Mouse (Mus musculus) lung, postnatal 10 days (tissue): ENCODE results near the gene St6galnac3.

Experiments
- DNase-seq: peaks from one replicate; pipeline ENCODE4 v3.0.0; 2021

The St6galnac3 gene

DNA sequence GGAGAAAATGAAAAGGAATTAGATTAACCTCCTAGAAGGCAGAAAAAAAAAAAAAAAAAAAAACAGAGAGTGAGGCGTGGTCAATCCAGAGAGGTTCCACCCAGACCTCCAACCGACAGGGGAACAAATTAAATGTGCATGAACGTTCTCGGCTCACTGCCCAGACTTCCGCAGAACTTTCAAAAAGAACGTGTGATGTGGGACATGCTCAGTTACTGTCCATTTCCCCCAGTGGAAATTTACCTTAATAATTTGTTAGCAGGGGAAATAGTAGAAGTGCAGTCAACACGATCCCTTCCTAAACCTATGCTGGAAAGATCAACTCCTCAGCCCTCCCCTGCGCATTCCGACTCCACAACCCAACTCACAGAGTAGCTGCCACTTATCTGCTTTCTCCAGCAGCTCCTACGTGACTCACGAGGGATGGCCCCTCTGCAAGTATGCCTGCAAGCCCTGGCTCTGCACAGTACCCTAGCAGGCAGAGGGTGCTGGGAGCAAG, 35.1 kb downstream of the St6galnac3 start:
- peak; percentile 52 for DNase-seq

DNA sequence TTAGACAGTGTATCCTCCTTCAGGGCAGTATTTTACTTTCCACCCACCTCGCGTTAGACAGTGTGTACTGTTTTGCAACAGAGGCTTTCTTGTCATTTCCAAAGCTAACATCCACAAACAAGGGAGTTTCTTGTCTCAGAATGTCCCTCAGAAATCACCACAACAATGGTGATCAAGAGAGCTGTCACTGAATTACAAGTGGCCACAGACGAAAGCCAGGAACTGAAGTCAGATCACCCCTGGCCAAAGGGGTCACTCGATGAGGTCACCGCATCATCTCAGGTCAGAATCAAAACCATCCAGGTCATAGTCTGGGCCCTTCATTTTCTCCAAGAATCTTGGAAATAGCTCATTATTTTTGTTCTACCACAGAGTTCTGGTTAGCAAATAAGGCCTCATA, 37.1 kb downstream of the St6galnac3 start:
- DNase-seq = no peak

DNA sequence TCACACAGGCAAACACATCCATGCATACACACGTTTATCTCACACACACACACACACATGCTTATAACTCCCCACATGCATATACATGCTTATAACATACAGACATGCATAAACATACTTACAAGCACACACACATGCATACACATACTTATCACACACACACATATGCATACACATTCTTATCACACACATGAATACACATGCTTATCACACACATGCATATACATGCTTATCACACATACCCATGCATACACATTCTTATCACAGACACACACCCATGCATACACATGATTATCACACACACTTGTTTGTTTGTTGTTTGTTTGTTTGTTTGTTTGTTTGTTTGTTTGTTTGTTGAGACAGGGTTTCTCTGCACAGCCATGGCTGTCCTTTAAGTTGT, 40.1 kb downstream of the St6galnac3 start:
- DNase-seq = no peak

DNA sequence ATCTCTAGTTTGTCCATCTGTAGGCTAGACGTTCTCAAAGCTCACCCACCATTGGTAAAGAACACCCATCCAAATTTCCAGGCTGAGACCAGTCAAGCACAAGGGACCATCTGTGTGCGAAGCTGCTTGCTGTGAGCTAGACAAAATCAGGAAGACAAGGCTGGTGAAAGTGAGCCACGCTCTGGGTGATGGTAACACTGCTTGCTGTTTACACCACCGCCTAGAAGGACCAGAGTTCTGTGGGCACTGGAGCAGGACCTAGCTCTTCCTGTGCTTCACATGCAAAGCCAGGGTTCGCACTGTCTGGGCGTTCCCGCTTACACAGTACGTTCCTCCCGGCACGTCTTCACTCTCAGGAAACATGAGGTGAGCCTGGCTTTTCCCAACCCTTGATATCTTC, 42.7 kb downstream of the St6galnac3 start:
- no peak for DNase-seq

DNA sequence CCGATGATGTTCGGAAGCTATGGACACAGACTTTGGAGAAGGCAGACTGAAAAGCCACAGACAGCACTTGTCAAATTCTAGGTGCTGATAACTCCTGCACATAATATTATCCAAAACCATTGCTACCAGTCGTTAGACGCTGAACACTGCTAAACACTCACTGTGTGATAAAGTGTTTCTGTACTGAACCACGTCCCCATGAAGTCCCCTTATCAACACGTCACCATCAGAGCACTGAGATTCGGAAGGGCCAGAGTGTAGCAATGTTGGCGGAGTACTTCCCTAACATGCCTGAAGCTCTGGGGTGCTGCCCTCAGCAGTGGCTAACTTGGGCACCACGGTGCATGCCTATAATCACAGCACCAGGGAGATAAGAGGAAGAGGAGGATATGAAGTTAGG, 43.3 kb downstream of the St6galnac3 start:
- no peak for DNase-seq

DNA sequence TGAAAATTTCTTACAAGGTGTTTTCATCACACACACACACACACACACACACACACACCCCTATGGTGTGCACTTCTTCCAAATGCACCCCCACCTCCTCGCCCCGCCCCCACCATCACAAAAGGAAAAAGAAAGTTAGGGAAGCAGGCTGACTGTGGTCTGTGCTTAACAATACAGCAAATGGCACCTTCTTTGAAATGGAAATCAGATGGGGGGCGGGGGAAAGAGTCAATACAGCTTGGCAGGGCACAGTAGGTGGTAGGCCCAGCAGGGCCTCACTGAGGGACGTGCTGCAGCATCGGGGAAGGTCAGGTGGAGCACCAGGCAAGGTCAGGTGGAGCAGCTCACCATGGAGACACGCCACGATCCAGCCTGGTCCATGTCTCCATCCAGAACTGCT, 49.1 kb downstream of the St6galnac3 start:
- no peak for DNase-seq

DNA sequence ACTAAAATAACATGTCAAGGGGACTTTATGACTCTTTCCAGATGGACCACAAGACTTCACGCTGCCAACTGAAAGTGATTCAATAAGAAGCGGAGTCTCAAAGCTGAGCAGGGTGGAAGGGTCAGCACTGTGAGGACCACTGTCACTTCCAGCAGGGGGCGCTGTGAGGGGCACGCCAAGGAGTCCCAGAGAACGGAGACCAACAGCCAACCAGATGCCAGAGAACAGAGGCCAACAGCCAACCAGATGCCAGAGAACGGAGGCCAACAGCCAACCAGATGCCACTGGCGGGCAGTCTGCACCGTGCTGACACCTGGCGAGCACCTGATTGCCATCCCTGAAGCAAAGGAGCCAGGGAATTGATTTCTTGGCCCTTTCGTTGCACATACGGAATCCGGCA, 49.9 kb downstream of the St6galnac3 start:
- DNase-seq = peak; percentile 51

DNA sequence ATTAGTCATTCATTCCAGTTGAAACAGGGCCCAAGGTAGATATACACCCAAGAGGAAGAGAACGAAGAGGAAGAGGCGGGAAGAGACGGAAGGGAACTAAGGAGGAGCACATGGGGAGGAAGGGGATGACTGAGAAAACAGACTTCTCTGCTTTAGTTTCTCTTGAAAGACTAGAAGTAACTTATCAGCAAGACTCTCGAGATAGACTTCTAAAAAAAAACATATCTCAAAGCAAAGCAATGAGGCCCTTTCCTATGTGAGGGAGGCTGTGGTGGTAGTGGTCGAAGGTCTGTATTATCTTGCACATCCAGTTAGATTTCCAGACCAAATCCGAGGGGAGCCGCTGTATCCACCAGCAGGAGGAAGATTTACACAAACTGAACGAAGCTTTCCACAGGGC, 50.6 kb downstream of the St6galnac3 start:
- DNase-seq = no peak

DNA sequence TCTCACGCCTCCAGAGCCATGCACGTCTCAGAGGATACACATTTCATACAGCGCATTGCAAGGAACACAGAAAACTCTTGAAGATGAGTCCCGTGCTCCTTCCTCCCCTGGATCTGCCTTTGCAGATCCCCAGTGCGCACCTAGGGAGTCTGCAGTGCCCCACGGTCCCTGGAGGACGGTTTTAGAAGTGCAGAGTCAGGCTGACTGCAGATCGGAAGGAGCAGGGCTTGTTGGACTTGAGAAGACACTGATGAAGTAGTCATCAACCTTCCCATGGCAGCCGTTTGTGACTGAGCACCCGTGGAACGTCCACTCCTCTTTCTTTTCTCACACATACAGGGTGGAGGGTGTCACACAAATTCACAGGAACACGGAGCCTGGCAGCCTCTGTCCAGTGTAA, 51.5 kb downstream of the St6galnac3 start:
- no peak for DNase-seq

DNA sequence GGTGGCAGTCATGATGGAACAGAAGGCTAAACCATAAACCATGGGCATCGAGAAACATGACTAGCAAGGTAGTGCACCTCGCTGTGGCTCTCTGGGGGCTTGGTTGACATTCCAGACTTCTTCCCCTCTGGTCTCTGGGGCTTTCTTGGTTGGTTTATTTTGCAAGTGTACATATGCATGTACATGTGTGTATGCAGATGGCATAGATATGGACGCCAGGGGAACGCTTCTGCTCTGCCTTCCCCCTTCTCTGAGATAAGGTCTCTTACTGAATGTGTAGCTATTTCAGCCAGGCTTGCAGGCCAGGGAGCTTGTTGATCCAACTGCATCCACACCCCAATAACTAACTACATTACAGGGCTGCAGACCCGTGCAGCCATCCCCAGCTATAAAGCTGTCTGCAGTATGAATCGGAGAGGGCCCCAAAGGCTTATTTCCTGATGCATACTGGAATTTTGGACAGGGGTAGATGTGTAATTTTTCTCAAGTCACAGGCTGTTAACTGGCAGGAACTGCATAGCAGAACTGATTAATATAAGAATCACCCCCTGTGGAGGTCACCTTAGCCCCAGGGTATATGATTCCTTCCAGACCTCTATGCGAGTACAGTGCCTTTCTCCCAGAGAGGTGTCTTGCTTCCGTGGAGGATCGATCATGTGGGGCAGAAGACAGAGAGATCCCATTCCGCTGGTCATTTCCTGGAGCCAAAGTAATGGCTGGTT, 53.9 kb downstream of the St6galnac3 start:
- no peak for DNase-seq

DNA sequence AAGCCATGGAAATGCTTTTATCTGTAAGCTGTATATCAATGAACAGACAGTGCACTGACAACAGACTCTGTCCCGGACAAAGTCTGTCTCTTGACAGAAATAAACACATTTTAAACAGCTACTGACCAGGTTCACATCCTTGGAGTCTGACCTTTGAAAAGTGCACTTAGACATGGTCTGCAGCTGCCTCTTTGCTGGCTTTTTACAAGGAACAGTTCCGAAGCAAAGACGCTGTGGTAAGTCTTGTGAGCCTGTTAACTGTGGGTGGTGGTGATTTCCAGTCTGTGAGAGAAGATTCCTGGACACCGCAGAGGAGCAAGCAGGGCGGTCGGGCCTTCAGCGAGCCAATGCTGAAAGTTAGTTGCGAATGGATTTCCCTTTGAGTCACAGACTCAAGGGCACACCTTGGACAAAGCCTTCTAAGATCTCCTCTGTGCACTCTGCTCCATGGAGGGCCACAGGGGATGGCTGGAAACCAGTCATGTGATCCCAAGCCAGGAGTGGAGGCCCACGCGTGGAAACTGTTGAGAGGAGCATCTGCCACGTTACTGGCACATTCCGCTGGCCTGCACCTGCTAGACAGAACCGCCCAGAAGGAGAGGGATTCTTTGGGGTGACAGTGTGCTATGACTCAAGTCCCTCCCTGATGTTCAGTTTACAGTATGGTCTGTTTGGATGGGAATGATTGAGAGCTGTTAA, 55.1 kb downstream of the St6galnac3 start:
- DNase-seq = no peak

DNA sequence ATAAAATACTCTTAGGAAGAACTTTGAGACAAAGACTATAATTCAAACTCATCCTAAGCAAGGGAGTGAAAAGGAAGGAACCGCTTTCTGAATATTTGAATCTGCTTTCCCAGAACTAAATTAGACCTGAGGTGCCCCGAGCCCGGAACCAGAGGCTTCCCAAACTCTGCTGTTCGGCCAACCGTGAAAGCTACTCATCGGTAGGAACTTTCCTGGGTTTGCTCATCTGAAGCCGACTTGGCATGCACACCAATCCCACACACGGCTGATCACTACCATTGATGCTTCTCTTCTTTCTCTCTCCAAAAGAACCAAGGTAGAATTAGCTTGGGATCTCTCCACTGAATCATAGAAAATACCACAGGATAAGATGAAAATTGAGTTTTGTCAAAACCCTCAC, 55.6 kb downstream of the St6galnac3 start:
- DNase-seq = no peak

DNA sequence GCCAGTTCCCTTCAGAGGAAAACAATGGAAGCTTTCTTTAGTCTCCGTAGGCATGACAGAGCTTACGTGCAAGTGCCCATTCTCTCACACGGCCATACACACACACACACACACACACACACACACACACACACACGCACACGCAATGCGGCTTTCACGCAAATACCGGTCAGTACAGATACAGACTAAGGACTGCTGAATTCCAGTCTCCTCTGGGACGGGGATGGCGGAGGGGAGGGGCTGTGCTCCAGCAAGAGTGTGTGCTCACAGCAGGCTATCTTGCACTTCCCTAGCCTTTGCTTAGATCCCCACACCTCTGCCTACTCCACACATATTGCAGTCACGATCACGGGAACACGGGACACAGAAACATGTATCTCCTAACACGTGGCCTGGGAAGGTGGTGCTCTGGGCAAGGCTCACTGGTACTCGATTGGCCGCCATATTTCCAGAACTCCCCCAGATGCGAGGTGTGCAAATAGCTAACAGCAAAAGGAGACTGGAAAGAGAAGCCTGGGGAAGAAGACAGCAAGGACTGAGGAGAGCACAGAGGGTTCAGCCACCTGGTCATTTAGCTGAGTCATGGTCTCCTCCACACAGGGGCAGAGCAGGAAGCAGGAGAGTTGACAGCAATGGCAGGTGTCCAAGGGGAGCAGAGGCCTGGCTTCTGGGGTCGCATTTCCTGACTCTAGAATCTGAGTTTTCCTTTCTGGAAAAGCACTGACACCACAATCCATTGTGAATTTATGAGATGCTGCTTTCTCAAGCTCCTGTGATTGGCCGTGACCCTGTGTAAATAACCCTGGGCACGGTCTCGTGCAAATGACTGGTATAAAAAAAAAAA, 56.3 kb downstream of the St6galnac3 start:
- peak; percentile 33 for DNase-seq

DNA sequence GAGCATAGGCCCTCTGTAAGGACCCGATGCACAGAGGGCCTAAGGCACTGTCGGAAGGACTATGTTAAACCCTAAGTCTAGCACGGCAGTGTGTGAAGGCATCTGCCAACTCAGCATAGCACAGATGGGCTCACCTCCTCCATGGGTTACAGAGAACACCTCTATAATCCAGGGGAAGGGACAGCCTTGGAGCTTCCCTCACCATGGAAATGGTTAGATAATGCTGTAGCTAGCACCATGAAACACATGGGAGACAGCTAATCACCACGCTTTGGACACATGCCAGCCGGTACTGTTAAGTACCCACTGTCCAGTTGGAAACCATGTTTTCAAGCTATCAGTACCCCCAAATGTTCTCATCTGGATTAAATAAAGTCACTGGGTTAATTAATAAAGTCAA, 60.3 kb downstream of the St6galnac3 start:
- no peak for DNase-seq

DNA sequence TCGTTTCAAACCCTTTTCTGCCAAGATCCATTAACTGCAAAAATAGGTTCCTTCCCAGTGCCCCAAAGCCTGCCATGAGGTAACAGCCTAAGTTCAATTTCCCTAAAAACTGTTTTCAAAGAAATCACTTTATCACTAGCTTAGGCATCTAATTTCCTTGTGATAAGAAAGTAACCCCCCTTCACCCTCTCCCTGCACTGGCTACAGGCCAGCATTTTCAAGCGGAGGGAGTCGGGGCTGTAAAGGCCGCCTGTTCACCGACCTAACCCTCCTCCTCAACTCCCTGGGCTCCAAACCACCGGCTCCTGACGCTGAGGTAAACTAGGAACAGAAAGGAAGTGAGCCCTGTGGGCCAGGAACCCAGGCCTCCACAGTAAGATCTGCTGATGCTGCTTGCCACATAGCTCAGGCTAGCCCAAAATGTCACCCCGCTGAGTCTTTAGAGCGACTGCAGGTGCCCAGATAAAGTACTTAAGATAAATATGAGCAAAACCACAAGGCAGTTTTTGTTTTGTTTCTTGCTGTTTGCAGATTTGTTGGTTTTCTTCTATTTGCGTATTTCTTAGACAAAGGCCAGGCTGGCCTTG, 61.0 kb downstream of the St6galnac3 start:
- no peak for DNase-seq

DNA sequence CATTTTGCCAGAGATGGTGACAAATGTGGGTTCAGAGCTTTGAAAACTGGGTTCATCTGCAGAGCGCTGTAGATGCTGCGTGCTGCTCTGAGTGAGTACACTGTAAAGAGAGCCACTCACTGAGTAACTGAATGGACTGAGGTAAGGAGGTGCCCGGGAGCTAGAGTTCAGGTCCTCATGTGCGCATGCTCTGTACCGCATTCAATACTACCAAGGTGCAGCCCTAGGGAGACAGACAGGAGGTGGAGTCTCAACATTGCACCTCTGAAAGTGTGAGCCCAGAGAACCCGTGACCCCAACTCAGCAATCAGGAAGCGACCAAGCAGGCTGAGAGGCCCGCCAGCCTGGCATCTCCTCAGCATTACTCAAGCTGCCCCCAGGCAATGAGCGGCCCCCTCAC, 62.2 kb downstream of the St6galnac3 start:
- no peak for DNase-seq

DNA sequence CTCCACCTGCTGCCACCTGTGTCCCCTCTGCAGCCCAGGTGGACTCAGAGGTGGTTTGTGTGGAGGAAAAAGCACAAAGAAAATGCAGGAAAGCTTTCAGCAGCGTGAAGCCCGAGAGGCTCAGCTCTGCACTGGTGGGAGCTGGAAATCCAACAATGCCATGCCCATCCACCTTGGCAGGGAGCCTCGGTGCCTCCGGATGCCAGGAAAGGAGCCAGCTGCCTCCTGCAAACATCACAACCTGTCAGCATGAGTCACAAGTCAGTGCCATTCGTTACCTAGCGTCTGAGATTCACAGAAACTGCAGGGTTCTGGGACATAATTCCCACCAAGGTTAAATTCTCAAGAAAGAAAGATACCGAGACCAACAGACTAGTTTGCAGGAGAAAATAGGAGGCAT, 63.0 kb downstream of the St6galnac3 start:
- peak; percentile 69 for DNase-seq

DNA sequence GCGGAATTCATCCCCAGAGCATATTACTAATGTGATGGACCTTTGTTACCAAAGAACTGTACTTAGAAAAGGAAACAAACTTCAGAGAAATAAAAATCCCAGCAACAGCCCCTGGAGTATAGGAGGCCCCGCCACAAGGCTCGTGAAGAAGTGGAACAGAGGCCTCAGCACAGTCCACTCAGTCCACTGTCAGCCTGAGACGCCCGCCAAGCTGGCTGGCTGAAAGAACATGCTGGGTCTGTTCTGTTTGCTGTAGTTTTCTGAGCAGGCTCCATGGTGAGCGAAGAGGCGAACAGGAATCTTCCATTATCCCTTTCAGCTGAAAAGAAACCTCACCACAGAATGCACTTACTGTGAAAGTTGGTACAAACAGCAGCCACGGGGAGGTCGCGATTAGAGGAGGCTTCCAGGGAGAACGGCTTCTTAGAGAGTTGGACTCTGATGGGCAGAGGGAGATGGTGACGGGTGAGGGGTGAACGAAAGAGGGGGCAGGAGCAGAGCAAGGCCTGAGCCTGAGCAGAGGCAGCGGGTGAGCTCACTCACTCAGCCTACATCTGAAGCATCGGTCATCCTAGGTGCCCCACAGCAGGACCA, 65.3 kb downstream of the St6galnac3 start:
- no peak for DNase-seq

DNA sequence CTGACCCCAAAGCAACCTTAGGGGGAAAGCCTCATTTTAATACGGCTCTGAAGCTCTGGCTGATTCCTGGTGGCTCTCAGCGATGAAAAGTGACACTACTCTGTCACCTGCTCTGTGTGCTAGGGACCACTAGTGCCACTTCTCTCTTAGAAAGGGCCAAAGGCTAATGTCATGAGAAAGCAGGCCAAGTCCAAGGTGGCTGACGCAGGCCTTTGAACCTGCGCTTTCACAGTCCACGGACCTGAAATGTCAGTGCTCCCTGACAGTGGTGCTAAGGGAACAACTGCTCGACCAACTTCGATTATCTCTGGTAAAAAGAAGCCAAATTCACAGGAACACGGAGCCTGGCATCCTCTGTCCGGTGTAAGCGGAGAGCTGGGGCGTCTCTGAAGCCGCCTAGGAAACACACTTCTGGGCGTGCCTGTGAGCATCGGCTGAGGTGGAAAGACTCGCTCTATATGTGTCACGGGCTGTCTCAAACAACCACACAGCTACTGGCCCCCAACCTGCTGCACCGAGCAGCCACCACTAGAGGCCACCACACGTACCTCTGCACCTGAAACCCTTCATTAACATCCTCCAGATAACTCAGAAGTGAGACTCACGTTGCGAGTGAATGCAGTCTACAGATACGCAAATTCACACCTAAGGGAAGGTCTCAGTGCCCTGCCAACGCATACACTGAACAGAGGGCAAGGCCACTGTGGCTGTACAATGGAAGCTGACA, 66.8 kb downstream of the St6galnac3 start:
- DNase-seq = peak; percentile 52

DNA sequence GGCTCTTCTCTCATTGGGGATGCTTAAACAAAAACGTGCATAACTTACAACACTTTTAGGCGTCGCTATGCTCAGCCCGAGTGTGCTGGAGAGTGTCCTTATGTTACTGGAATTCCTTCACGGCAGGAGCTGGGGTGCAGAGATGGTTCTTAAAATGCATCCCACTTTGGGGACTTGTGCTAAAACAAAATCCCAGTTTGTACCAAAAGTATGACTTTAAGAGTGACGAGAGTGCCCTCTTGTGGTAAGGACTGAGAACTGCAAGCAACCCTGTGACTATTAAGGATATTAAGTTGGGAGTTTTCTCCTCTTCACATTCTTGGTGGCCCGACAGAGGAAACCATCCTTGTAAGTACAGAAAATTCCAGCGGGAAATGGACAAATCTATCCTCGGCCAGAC, 69.9 kb downstream of the St6galnac3 start:
- peak; percentile 84 for DNase-seq

DNA sequence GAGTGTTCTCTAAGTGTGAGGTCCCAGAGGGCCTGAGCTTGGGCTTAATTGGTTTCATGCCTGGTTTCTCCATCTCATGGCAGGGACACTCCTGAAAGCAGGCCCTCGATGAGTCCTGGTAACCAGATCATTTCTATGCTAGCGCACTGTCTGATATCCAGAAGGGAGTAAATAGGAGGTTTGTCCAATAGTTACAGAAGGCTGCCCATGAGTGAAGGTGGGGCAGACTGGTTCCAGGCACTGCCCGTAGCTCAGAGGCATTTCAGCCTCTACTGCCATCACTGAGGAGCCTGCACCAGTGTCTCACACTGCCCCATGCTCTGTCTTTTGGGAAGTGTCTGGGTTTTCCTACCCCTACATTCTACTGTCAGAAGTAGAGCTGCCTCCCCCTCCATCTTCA, 72.1 kb downstream of the St6galnac3 start:
- no peak for DNase-seq

DNA sequence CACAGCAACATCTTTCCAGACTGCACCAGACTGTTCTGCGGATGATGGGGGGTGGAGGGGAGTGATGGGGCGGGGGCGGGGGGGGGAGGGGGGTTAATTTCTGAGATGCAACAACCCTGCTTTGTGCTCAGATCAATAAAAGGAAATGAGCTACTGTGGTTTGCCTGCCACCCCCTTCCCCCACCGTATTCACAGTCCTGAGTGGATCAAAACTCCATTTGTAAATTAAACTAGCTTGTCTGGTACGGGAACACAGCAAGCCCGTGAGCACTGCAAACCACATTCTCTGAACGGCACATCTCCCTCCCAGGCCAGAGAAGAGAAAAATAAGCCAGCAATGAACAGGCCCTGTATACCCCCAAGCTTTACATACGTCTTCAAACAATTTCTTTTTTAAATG, 76.3 kb downstream of the St6galnac3 start:
- DNase-seq = no peak
